Mouse (Mus musculus) C2C12 (cell line): Measurements from ENCODE around the gene Klf12. TPM values are rescaled to one million over a fixed set of nuclear protein-coding genes. Genes with fewer than 3 reads are reported as not detected.

Source experiments
- H3K27me3 ChIP-seq: one replicate; pipeline ENCODE4 v1.6.1; 2011; ENCODE audit not compliant: control insufficient read depth, insufficient read depth, insufficient read length
- H3K36me3 ChIP-seq: one replicate; pipeline ENCODE4 v1.6.1; 2011; ENCODE audit not compliant: control insufficient read depth, insufficient read depth
- H3K4me3 ChIP-seq: one replicate; pipeline ENCODE4 v1.5.1; 2011; ENCODE audit warnings: mild to moderate bottlenecking, control low read depth; ENCODE audit not compliant: poor library complexity, insufficient read depth, severe bottlenecking
- H3K79me2 ChIP-seq: one replicate; pipeline ENCODE4 v1.6.1; 2011; ENCODE audit not compliant: control insufficient read depth, insufficient read depth
- H3K79me3 ChIP-seq: one replicate; pipeline ENCODE4 v1.6.1; 2011; ENCODE audit warnings: low read depth, control low read depth
- H3ac ChIP-seq: one replicate; pipeline ENCODE3; 2011; ENCODE audit warnings: low read depth; ENCODE audit not compliant: control insufficient read depth, insufficient read length
- CEBPB ChIP-seq: IDR thresholded peaks from one replicate; pipeline ENCODE4 v1.6.1; 2011; ENCODE audit warnings: low read depth, mild to moderate bottlenecking, control low read depth, moderate library complexity
- CTCF ChIP-seq: IDR thresholded peaks from one replicate; pipeline ENCODE4 v1.5.1; 2011; ENCODE audit not compliant: control insufficient read depth, insufficient read depth, insufficient read length
- FOSL1 ChIP-seq: IDR thresholded peaks from one replicate; pipeline ENCODE4 v1.8.0; 2011; ENCODE audit warnings: mild to moderate bottlenecking, low read length; ENCODE audit not compliant: poor library complexity, insufficient read depth, severe bottlenecking
- MAX ChIP-seq: IDR thresholded peaks from one replicate; pipeline ENCODE4 v1.6.1; 2011; ENCODE audit warnings: mild to moderate bottlenecking, control low read depth
- MYOD1 ChIP-seq: IDR thresholded peaks from one replicate; pipeline ENCODE4 v1.6.1; 2011; ENCODE audit warnings: low read depth; ENCODE audit not compliant: control insufficient read depth, insufficient read length
- MYOG ChIP-seq: IDR thresholded peaks from one replicate; pipeline ENCODE4 v1.6.1; 2011; ENCODE audit not compliant: control insufficient read depth, insufficient read length; ENCODE audit errors: extremely low read depth
- USF1 ChIP-seq: IDR thresholded peaks from one replicate; pipeline ENCODE4 v1.6.1; 2011; ENCODE audit warnings: low read depth, mild to moderate bottlenecking, control low read depth, moderate library complexity
- polyA plus RNA-seq: library from polyadenylated mRNA; unstranded; fragments of >200 nt; fragmentation: generic; extraction: Trizol; gene quantifications from one replicate; pipeline ENCODE4 v1.2.1, GENCODE M21; 2012; ENCODE audit warnings: missing spikeins

The Klf12 gene
- polyA plus RNA-seq, 1 experiment: 1.2 TPM

- Histone ChIP-seq H3K27me3 (no peaks in the 10 kb centered on the region), H3K4me3 (no peak overlapping the region), H3ac (no peak overlapping the region), H3K79me3 (no peaks in the 10 kb centered on the region), H3K79me2 (no peaks in the 10 kb centered on the region), H3K36me3 (no peaks in the 10 kb centered on the region)
- TF ChIP-seq MYOD1: no peak
- TF ChIP-seq USF1: no peak
- TF ChIP-seq CTCF: no peak
- no peak for TF ChIP-seq MYOG
- TF ChIP-seq FOSL1: no peak
- TF ChIP-seq CEBPB: no peak
- no peak for TF ChIP-seq MAX
Measured at GRCm38 (mm10) chr14:100072431-100073195, 211.9 kb downstream of the Klf12 start.

- Histone ChIP-seq H3ac (no peak overlapping the region), H3K79me2 (no peaks in the 10 kb centered on the region)
- no peak for TF ChIP-seq USF1
- TF ChIP-seq MYOD1: no peak
- no peak for TF ChIP-seq CEBPB
- TF ChIP-seq FOSL1: no peak
- TF ChIP-seq CTCF: no peak
- TF ChIP-seq MYOG: no peak
- TF ChIP-seq MAX: no peak
Measured at GRCm38 (mm10) chr14:100069543-100070090, 214.9 kb downstream of the Klf12 start.

GRCm38 (mm10) chr14:100068715-100069114 is 215.8 kb downstream of the Klf12 start:
- Histone ChIP-seq H3K79me2 (no peaks in the 10 kb centered on the region), H3K27me3 (no peaks in the 10 kb centered on the region), H3K79me3 (no peaks in the 10 kb centered on the region), H3K4me3 (no peak overlapping the region), H3K36me3 (no peaks in the 10 kb centered on the region), H3ac (no peak overlapping the region)
- TF ChIP-seq USF1 (no peak), CTCF (no peak), FOSL1 (no peak), MYOD1 (no peak), MAX (no peak), MYOG (no peak), CEBPB (no peak)

More at GRCm38 (mm10) chr14:100069543-100070090, 214.9 kb downstream of the Klf12 start:
- Histone ChIP-seq H3K4me3 (no peak overlapping the region), H3K79me3 (no peaks in the 10 kb centered on the region), H3K36me3 (no peaks in the 10 kb centered on the region), H3K27me3 (no peaks in the 10 kb centered on the region)

GRCm38 (mm10) chr14:100062516-100062915 is 222.0 kb downstream of the Klf12 start:
- TF ChIP-seq MYOD1 (no peak), MYOG (no peak), FOSL1 (no peak), CTCF (no peak), MAX (no peak), USF1 (no peak), CEBPB (no peak)
- Histone ChIP-seq H3K79me2 (no peaks in the 10 kb centered on the region), H3K4me3 (no peak overlapping the region), H3K27me3 (no peaks in the 10 kb centered on the region), H3K79me3 (no peaks in the 10 kb centered on the region), H3ac (no peak overlapping the region), H3K36me3 (no peaks in the 10 kb centered on the region)

- Histone ChIP-seq H3K27me3 (no peaks in the 10 kb centered on the region), H3ac (no peak overlapping the region), H3K4me3 (no peak overlapping the region), H3K79me3 (no peaks in the 10 kb centered on the region), H3K36me3 (no peaks in the 10 kb centered on the region), H3K79me2 (no peaks in the 10 kb centered on the region)
- TF ChIP-seq MAX (no peak), FOSL1 (no peak), USF1 (no peak), MYOG (no peak), CTCF (no peak), CEBPB (no peak), MYOD1 (no peak)
Measured at GRCm38 (mm10) chr14:100054150-100054549, 230.3 kb downstream of the Klf12 start.

GRCm38 (mm10) chr14:100053456-100053855 is 231.0 kb downstream of the Klf12 start:
- no peaks in the 10 kb centered on the region for H3K27me3 ChIP-seq
- H3K4me3 ChIP-seq: no peak overlapping the region
- TF ChIP-seq MYOG (no peak), CEBPB (no peak), MYOD1 (no peak)
- no peaks in the 10 kb centered on the region for H3K79me3 ChIP-seq
- no peak overlapping the region for H3ac ChIP-seq
- H3K36me3 ChIP-seq: no peaks in the 10 kb centered on the region
- H3K79me2 ChIP-seq: no peaks in the 10 kb centered on the region
